In the genomic region with DNA sequence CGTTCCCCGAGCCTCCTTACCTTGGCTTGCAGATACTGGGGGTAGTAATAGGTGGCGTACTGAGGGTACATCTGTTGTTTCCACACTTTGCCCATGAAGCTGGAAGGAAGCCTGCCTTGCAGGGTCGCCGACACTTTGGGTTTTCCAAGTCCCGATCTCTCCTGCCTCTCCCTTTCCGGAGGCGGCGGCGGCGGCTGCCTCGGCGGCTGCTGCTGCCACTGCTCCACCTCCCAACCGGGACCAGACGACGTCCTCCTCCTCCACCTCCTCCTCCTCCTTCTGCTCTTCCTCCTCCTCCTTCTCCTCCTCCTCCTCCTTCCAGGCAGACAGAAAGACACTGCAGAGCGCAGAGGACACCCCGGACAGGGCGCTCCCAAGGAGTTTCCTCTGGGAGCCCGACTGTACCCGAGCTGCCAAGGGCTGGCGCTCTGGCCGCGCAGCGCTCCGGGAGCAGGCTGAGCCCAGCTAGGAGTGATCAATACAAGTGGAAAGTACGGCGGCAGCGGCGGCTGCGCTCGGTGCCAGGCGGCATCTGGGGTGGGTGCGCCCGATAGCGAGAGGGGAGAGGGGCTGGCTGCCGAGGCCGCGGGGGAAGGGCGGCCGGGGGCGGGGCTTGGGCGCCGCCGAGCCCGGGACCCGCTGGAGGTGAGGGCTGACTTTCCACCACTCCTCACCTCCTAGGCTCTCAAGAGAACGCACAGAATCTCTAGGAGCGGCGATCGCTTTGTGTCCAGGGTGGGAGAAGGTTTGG, we compare ENCODE assay signal across 8 mouse cellular contexts. TPM values are rescaled to one million over a fixed set of nuclear protein-coding genes. Genes with fewer than 3 reads are reported as not detected.
DNase-seq lines count a peak whose midpoint lies in the region; ATAC-seq lines count a peak whose summit lies in the region.

Gene Rbms1, minus strand, starts transcription at position 522 of the 751 bp plus-strand sequence.

- peak; percentile 82 for ATAC-seq in embryonic facial prominence, embryonic 15.5 days (ENCODE audit: insufficient number of reproducible peaks, low FRiP score, low TSS enrichment, low read depth)
- peak; percentile 69 for ATAC-seq in limb, embryonic 12.5 days (ENCODE audit: insufficient number of reproducible peaks, insufficient read depth, low FRiP score, low TSS enrichment, low read depth)
- ATAC-seq in midbrain, embryonic 13.5 days = peak; percentile 87

- DNase-seq in 3134 (ENCODE audit: extremely low read depth, insufficient read length, low spot score) = peak; percentile 83
- peak; percentile 73 for DNase-seq in adrenal gland, postnatal 25 days
- DNase-seq in heart, adult 9 months (ENCODE audit: low spot score in 2 of 2) = peak; percentile 81
- DNase-seq in kidney, adult 9 months = peak; percentile 81
- peak; percentile 4 to 7 for DNase-seq in spleen, postnatal 36 days (ENCODE audit: low spot score in 2 of 2)

- H3K9ac ChIP-seq in embryonic facial prominence, embryonic 15.5 days = peak within 1 kb of the TSS; percentile 83
- peak within 1 kb of the TSS; percentile 91 for H3K9ac ChIP-seq in limb, embryonic 12.5 days (replicated peaks)
- H3K9ac ChIP-seq in midbrain, embryonic 13.5 days (replicated peaks) = peak within 1 kb of the TSS; percentile 82

- H3K4me3 ChIP-seq in embryonic facial prominence, embryonic 15.5 days (replicated peaks) = peak within 1 kb of the TSS; percentile 87
- H3K4me3 ChIP-seq in limb, embryonic 12.5 days (replicated peaks) = peak within 1 kb of the TSS; percentile 83
- H3K4me3 ChIP-seq in midbrain, embryonic 13.5 days (replicated peaks) = peak within 1 kb of the TSS; percentile 74

- H3K4me1 ChIP-seq in embryonic facial prominence, embryonic 15.5 days = peaks cover 9% of the 10 kb centered on the region; the same call in 1 of the 2 replicates
- peaks cover 27% of the 10 kb centered on the region for H3K4me1 ChIP-seq in limb, embryonic 12.5 days (replicated peaks)
- H3K4me1 ChIP-seq in midbrain, embryonic 13.5 days (replicated peaks) = peaks cover 20% of the 10 kb centered on the region; the same call in 1 of the 2 replicates

- peak within 1 kb of the TSS; percentile 96 for H3K27ac ChIP-seq in embryonic facial prominence, embryonic 15.5 days (replicated peaks)
- peak within 1 kb of the TSS; percentile 98 for H3K27ac ChIP-seq in limb, embryonic 12.5 days
- H3K27ac ChIP-seq in midbrain, embryonic 13.5 days = peak within 1 kb of the TSS; percentile 82

- peak within 1 kb of the TSS; percentile 61 for H3K4me2 ChIP-seq in embryonic facial prominence, embryonic 15.5 days (replicated peaks)
- H3K4me2 ChIP-seq in limb, embryonic 12.5 days = peak within 1 kb of the TSS; percentile 65
- peak within 1 kb of the TSS; percentile 80 for H3K4me2 ChIP-seq in midbrain, embryonic 13.5 days (replicated peaks)

- no peaks in the 10 kb centered on the region for H3K27me3 ChIP-seq in embryonic facial prominence, embryonic 15.5 days
- no peaks in the 10 kb centered on the region for H3K27me3 ChIP-seq in limb, embryonic 12.5 days
- H3K27me3 ChIP-seq in midbrain, embryonic 13.5 days = peaks cover 26% of the 10 kb centered on the region

- H3K9me3 ChIP-seq in embryonic facial prominence, embryonic 15.5 days (replicated peaks) = no peaks in the 10 kb centered on the region
- H3K9me3 ChIP-seq in limb, embryonic 12.5 days = no peaks in the 10 kb centered on the region
- no peaks in the 10 kb centered on the region for H3K9me3 ChIP-seq in midbrain, embryonic 13.5 days

- H3K36me3 ChIP-seq in embryonic facial prominence, embryonic 15.5 days = no peaks in the 10 kb centered on the region
- no peaks in the 10 kb centered on the region for H3K36me3 ChIP-seq in limb, embryonic 12.5 days
- no peaks in the 10 kb centered on the region for H3K36me3 ChIP-seq in midbrain, embryonic 13.5 days

- under 1% methylated on average over 51 of the region's 51 CpGs for WGBS in embryonic facial prominence, embryonic 15.5 days
- under 1% methylated on average over 48 of the region's 51 CpGs for WGBS in limb, embryonic 12.5 days
- WGBS in midbrain, embryonic 13.5 days = 0% methylated on average over 49 of the region's 51 CpGs

RNA-seq across cellular contexts. Expression of gene Rbms1, which starts in this region (rescaled TPM):
- total RNA-seq in adrenal gland, postnatal 25 days (2021) = 71.2 and 72.6 TPM in 2 replicates
- 128 and 144 TPM in 2 replicates for polyA plus RNA-seq in embryonic facial prominence, embryonic 15.5 days (2015; fragmentation: Nextera tagmentation; extraction: Ambion mirVana)
- 101 and 114 TPM in 2 replicates for polyA plus RNA-seq in limb, embryonic 12.5 days (2016; fragmentation: Nextera tagmentation; extraction: Ambion mirVana)
- 29.5 and 32.0 TPM in 2 replicates for polyA plus RNA-seq in midbrain, embryonic 13.5 days (2015; fragmentation: Nextera tagmentation; extraction: Ambion mirVana)

Comparison
In these comparisons a context has a peak if more than half of its experiments do, and no peak if none do; other contexts are left out.
1. Peak in every context shown above with its lines: DNase-seq, ATAC-seq, H3K4me3 ChIP-seq and H3K27ac ChIP-seq.
2. DNase-seq: peak in every context shown above with its lines; median percentile 83 in 3134; 81 in heart, adult 9 months; 81 in kidney, adult 9 months; 73 in adrenal gland, postnatal 25 days; 6 in spleen, postnatal 36 days.